ENCODE assay signal across 12 mouse cellular contexts in the genomic region with DNA sequence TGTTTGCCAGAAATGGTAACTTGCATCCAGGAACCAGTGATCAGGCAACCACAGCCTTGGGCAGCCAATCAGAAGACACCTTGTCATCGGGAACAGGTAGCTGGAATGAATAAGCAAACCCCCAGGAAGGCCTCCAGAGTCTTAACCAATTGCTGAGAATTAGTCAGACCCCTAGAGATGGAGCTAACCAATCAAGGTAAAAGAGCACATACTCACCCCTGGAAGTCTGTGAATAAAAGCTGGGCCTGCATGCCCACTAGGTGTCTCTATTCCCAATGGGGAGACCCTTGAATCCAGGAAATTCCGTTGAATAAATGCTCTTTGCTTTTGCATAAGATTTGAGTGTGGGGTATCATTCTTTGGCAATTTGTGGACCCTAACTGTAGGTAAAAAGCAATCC. TPM values are rescaled to one million over a fixed set of nuclear protein-coding genes. Genes with fewer than 3 reads are reported as not detected.
DNase-seq lines count a peak whose midpoint lies in the region; ATAC-seq and TF ChIP-seq lines count a peak whose summit lies in the region.
"Had no signal": no experiment of that assay in that cellular context is flagged by ENCODE, and none has a peak within 500 bp of the region (broad histone marks: within the 10 kb centered on the region; RNA-seq: fewer than 3 reads in every experiment).

No protein-coding gene starts in this region.

- H3K4me1 ChIP-seq in kidney, adult 2 months (ENCODE audit: control insufficient read depth, insufficient read depth, low read length): no peaks in the 10 kb centered on the region
- peaks cover 6% of the 10 kb centered on the region for H3K4me1 ChIP-seq in kidney, embryonic 15.5 days

- TF ChIP-seq CTCF in kidney, adult 2 months (conservative IDR thresholded peaks at IDR 0.05; ENCODE audit: insufficient read depth, insufficient read length, low read depth, low read length): peak; percentile 36
- TF ChIP-seq CTCF in C2C12 (IDR thresholded peaks at IDR 0.05; ENCODE audit: control insufficient read depth, insufficient read depth, insufficient read length): peak; percentile 8

- no peak overlapping the region for H3K9ac ChIP-seq in kidney, embryonic 15.5 days
- H3K9ac ChIP-seq: embryonic facial prominence, embryonic 12.5 days; heart, embryonic 12.5 days; lung, embryonic 15.5 days had no signal

- ATAC-seq in kidney, embryonic 15.5 days (replicated peaks; ENCODE audit: low FRiP score): no peak
- no peak for ATAC-seq in megakaryocyte, adult 5-6 weeks (ENCODE audit: poor library complexity, severe bottlenecking)
- ATAC-seq: hindbrain, embryonic 16.5 days had no signal

- H3ac ChIP-seq in C2C12 (ENCODE audit: control insufficient read depth, insufficient read length, low read depth): no peak overlapping the region

- no peaks in the 10 kb centered on the region for H3K27me3 ChIP-seq in kidney, adult 2 months (replicated peaks; ENCODE audit: control insufficient read depth, insufficient read depth, low read length)
- H3K27me3 ChIP-seq in kidney, embryonic 15.5 days: no peaks in the 10 kb centered on the region
- no peaks in the 10 kb centered on the region for H3K27me3 ChIP-seq in C2C12 (ENCODE audit: control insufficient read depth, insufficient read depth, insufficient read length)
- H3K27me3 ChIP-seq: heart, embryonic 12.5 days; lung, embryonic 15.5 days had no signal

- WGBS in kidney, adult 2 months: 14% methylated on average over 2 of the region's 2 CpGs
- 8% methylated on average over 2 of the region's 2 CpGs for WGBS in kidney, embryonic 15.5 days

- H3K79me3 ChIP-seq in C2C12 (ENCODE audit: low read depth): no peaks in the 10 kb centered on the region

- H3K9me3 ChIP-seq in kidney, embryonic 15.5 days (replicated peaks): no peaks in the 10 kb centered on the region
- H3K9me3 ChIP-seq: embryonic facial prominence, embryonic 12.5 days; heart, embryonic 12.5 days; lung, embryonic 15.5 days had no signal

- H3K4me2 ChIP-seq in kidney, embryonic 15.5 days: no peak overlapping the region
- H3K4me2 ChIP-seq: embryonic facial prominence, embryonic 12.5 days; heart, embryonic 12.5 days; lung, embryonic 15.5 days had no signal

- no peaks in the 10 kb centered on the region for H3K36me3 ChIP-seq in kidney, adult 2 months (ENCODE audit: control insufficient read depth, insufficient read depth, low read length)
- H3K36me3 ChIP-seq in kidney, embryonic 15.5 days: no peaks in the 10 kb centered on the region
- H3K36me3 ChIP-seq in C2C12 (ENCODE audit: control insufficient read depth, insufficient read depth): no peaks in the 10 kb centered on the region
- H3K36me3 ChIP-seq: embryonic facial prominence, embryonic 12.5 days; heart, embryonic 12.5 days; lung, embryonic 15.5 days had no signal

- no peak overlapping the region for H3K4me3 ChIP-seq in kidney, adult 2 months (ENCODE audit: insufficient read depth, low read depth, low read length)
- no peak overlapping the region for H3K4me3 ChIP-seq in kidney, embryonic 15.5 days (replicated peaks)
- H3K4me3 ChIP-seq in C2C12 (ENCODE audit: insufficient read depth, poor library complexity, severe bottlenecking): no peak overlapping the region
- H3K4me3 ChIP-seq: embryonic facial prominence, embryonic 12.5 days; heart, embryonic 12.5 days; lung, embryonic 15.5 days had no signal

- peak; percentile 40 for DNase-seq in kidney, adult 2 months
- peak; percentile 37 for DNase-seq in 3T3-L1 (ENCODE audit: low read depth, low spot score)
- peak; percentile 40 for DNase-seq in embryo, embryonic 10.5 days (ENCODE audit: low spot score)
- DNase-seq in adrenal gland, postnatal 4 days (ENCODE audit: low spot score in 2 of 2): no peak
- DNase-seq in cerebellum, adult 18-20 months: no peak

- H3K27ac ChIP-seq in kidney, adult 2 months (ENCODE audit: insufficient read depth, low read depth, low read length): no peak overlapping the region
- H3K27ac ChIP-seq in kidney, embryonic 15.5 days: no peak overlapping the region
- H3K27ac ChIP-seq: embryonic facial prominence, embryonic 12.5 days; lung, embryonic 15.5 days had no signal

- no peak for TF ChIP-seq POLR2A in kidney, adult 2 months (IDR thresholded peaks at IDR 0.05; ENCODE audit: low read depth, low read length)

- H3K79me2 ChIP-seq in C2C12 (ENCODE audit: control insufficient read depth, insufficient read depth): peaks cover 2% of the 10 kb centered on the region

TF ChIP-seq in C2C12, 6 proteins besides CTCF, POLR2A, EP300 and RAD21:
- TF ChIP-seq FOSL1 (IDR thresholded peaks at IDR 0.05; ENCODE audit: insufficient read depth, low read length, poor library complexity, severe bottlenecking) (no peak), CEBPB (IDR thresholded peaks at IDR 0.05; ENCODE audit: low read depth) (no peak), MYOG (IDR thresholded peaks at IDR 0.05; ENCODE audit: control insufficient read depth, extremely low read depth, insufficient read length) (no peak), MYOD1 (IDR thresholded peaks at IDR 0.05; ENCODE audit: control insufficient read depth, insufficient read length, low read depth) (no peak), MAX (IDR thresholded peaks at IDR 0.05) (no peak), USF1 (IDR thresholded peaks at IDR 0.05; ENCODE audit: low read depth) (no peak)

RNA-seq across cellular contexts. Expression of gene Zc3h7b, which starts 4.9 kb away (rescaled TPM):
- polyA plus RNA-seq in kidney, adult 2 months (2012; rRNA removed): 46.5 and 47.3 TPM in 2 replicates
- polyA plus RNA-seq in kidney, embryonic 15.5 days (2015; fragmentation: Nextera tagmentation; extraction: Ambion mirVana): 34.8 and 37.4 TPM in 2 replicates
- 46.9 TPM for polyA plus RNA-seq in C2C12 (2012; fragmentation: generic; extraction: Trizol)
- total RNA-seq in megakaryocyte, adult 5-6 weeks (2015): 5.8 and 6.2 TPM in 2 replicates
- 5.5 and 7.0 TPM in 2 replicates for total RNA-seq in megakaryocyte, adult 5-6 weeks (2017)
- 10 to 100 TPM; 94.6 to 98.5 TPM for total RNA-seq in adrenal gland, postnatal 4 days (2021)

RNA-seq across cellular contexts. Expression of gene Rangap1, which starts 5.4 kb away (rescaled TPM):
- polyA plus RNA-seq in kidney, adult 2 months (2012; rRNA removed): 24.6 and 25.8 TPM in 2 replicates
- 99.1 and 106 TPM in 2 replicates for polyA plus RNA-seq in kidney, embryonic 15.5 days (2015; fragmentation: Nextera tagmentation; extraction: Ambion mirVana)
- 233 TPM for polyA plus RNA-seq in C2C12 (2012; fragmentation: generic; extraction: Trizol)
- total RNA-seq in megakaryocyte, adult 5-6 weeks (2015): 29.8 and 32.0 TPM in 2 replicates
- 76.5 and 79.1 TPM in 2 replicates for total RNA-seq in megakaryocyte, adult 5-6 weeks (2017)
- 10 to 100 TPM; 53.6 to 62.6 TPM for total RNA-seq in adrenal gland, postnatal 4 days (2021)

RNA-seq across cellular contexts. Expression of gene Chadl, which starts 42.8 kb away (rescaled TPM):
- polyA plus RNA-seq in kidney, adult 2 months (2012; rRNA removed): 9.0 and 12.5 TPM in 2 replicates
- polyA plus RNA-seq in kidney, embryonic 15.5 days (2015; fragmentation: Nextera tagmentation; extraction: Ambion mirVana): 5.0 and 5.2 TPM in 2 replicates
- 1.5 TPM for polyA plus RNA-seq in C2C12 (2012; fragmentation: generic; extraction: Trizol)
- total RNA-seq in megakaryocyte, adult 5-6 weeks (2015): 0.13 TPM in 1 of 2 replicates, not detected in the other
- total RNA-seq in megakaryocyte, adult 5-6 weeks (2017): not detected in 2 replicates
- 1 to 10 TPM; 3.9 to 4.3 TPM for total RNA-seq in adrenal gland, postnatal 4 days (2021)

Comparison
In these comparisons a context has a peak if more than half of its experiments do, and no peak if none do; other contexts are left out.
1. DNase-seq: peak in kidney, adult 2 months (single experiment), 3T3-L1 (single experiment) and embryo, embryonic 10.5 days (single experiment); none in adrenal gland, postnatal 4 days (0 of 2) and cerebellum, adult 18-20 months (0 of 2).